Mouse (Mus musculus) C2C12 (cell line): ENCODE measurements around the gene Rph3a.

Experiments
- CEBPB ChIP-seq: IDR thresholded peaks from one replicate; pipeline ENCODE4 v1.6.1; 2011; ENCODE audit warnings: low read depth, mild to moderate bottlenecking, control low read depth, moderate library complexity
- CTCF ChIP-seq: IDR thresholded peaks from one replicate; pipeline ENCODE4 v1.5.1; 2011; ENCODE audit not compliant: control insufficient read depth, insufficient read depth, insufficient read length
- FOSL1 ChIP-seq: IDR thresholded peaks from one replicate; pipeline ENCODE4 v1.8.0; 2011; ENCODE audit warnings: mild to moderate bottlenecking, low read length; ENCODE audit not compliant: poor library complexity, insufficient read depth, severe bottlenecking
- MAX ChIP-seq: IDR thresholded peaks from one replicate; pipeline ENCODE4 v1.6.1; 2011; ENCODE audit warnings: mild to moderate bottlenecking, control low read depth
- MYOD1 ChIP-seq: IDR thresholded peaks from one replicate; pipeline ENCODE4 v1.6.1; 2011; ENCODE audit warnings: low read depth; ENCODE audit not compliant: control insufficient read depth, insufficient read length
- MYOG ChIP-seq: IDR thresholded peaks from one replicate; pipeline ENCODE4 v1.6.1; 2011; ENCODE audit not compliant: control insufficient read depth, insufficient read length; ENCODE audit errors: extremely low read depth
- USF1 ChIP-seq: IDR thresholded peaks from one replicate; pipeline ENCODE4 v1.6.1; 2011; ENCODE audit warnings: low read depth, mild to moderate bottlenecking, control low read depth, moderate library complexity

DNA sequence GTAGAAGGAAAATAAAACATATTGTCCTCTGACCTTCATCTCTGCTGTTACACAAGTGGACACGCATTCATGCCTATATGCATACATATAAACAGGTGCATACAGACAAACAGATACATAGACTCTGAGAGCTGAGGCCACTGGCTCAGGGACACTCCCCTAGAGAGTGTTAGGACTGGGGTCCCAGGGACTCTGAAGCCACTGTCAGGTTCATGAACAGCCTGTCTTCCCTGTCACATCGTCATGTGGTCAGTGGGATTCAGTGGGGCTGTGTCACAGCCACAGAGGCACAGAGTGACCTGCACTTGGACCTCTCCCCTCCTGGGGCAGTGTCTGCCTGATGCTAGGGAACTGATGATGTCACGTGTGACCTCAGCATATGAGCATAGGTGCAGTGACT lies 89.6 kb downstream of the Rph3a start:
- no peak for TF ChIP-seq CTCF
- no peak for TF ChIP-seq USF1
- no peak for TF ChIP-seq MYOD1
- no peak for TF ChIP-seq MAX
- TF ChIP-seq MYOG, result no peak
- TF ChIP-seq CEBPB, result no peak
- no peak for TF ChIP-seq FOSL1
